Mouse (Mus musculus) ES-E14 (cell line): Measurements from ENCODE around the gene Gtse1.

ENCODE experiments used
- MAFK ChIP-seq: IDR thresholded peaks from 2 replicates; pipeline ENCODE4 v1.6.1; 2014; ENCODE audit warnings: mild to moderate bottlenecking, low read depth, low read length, inconsistent platforms; ENCODE audit not compliant: insufficient read depth
- ZC3H11A ChIP-seq: IDR thresholded peaks from 2 replicates; pipeline ENCODE4 v1.6.1; 2012; ENCODE audit warnings: low read depth, mild to moderate bottlenecking, inconsistent platforms, low read length, borderline replicate concordance
- ZNF384 ChIP-seq: IDR thresholded peaks from 2 replicates; pipeline ENCODE4 v1.6.1; 2012; ENCODE audit warnings: low read depth, low read length, inconsistent platforms

DNA sequence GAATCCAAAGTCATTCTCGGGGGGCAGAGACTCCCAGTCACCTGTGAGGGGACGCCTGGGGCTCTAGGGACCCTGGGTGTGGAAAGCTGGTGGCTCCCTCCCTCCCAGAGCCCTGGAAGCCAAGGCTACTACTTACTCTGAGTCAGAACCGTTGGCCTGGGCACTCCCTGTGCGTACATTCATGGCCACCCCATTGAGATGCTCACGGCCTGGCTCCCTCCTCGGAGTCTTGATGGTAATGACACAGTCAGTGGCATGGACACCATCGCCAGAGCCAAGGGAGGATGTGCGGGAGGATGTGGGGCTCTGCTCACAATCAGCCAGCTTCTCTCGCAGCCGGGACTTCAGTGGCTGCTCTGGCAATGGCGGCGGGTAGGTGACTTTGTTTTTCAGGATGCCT lies 41.3 kb downstream of the Gtse1 start:
- TF ChIP-seq MAFK (no peak), ZNF384 (no peak), ZC3H11A (no peak)
